Mouse (Mus musculus) embryo, embryonic 10.5 days (tissue): ENCODE data around the gene Ap3b1.

ENCODE experiments used
- DNase-seq: peaks from one replicate; pipeline ENCODE4 v3.0.0-alpha.2; 2015; ENCODE audit warnings: low spot score

The Ap3b1 gene

GRCm38 (mm10) chr13:94595289-94595688, 236.5 kb downstream of the Ap3b1 start:
- DNase-seq = no peak

- peak; percentile 59 for DNase-seq
Measured at GRCm38 (mm10) chr13:94595701-94596361, 237.1 kb downstream of the Ap3b1 start.

GRCm38 (mm10) chr13:94596386-94597033, 237.8 kb downstream of the Ap3b1 start:
- peak; percentile 66 for DNase-seq

GRCm38 (mm10) chr13:94599718-94600117, 241.0 kb downstream of the Ap3b1 start:
- no peak for DNase-seq

GRCm38 (mm10) chr13:94607035-94607860, 248.5 kb downstream of the Ap3b1 start:
- no peak for DNase-seq

GRCm38 (mm10) chr13:94607861-94608223, 249.1 kb downstream of the Ap3b1 start:
- peak; percentile 32 for DNase-seq

- peak; percentile 86 for DNase-seq
Measured at GRCm38 (mm10) chr13:94608420-94608831, 249.7 kb downstream of the Ap3b1 start.

- DNase-seq = no peak
Measured at GRCm38 (mm10) chr13:94608947-94609346, 250.2 kb downstream of the Ap3b1 start.
